Mouse (Mus musculus) lung, postnatal 14 days (tissue): ENCODE data around the gene Rpl6.
"Not testable (repeated sequence)": the region's sequence is repeated elsewhere in the genome, so short reads cannot be mapped to it uniquely, and the experiment has no call there.

Source experiments
- DNase-seq: peaks from one replicate; pipeline ENCODE4 v3.0.0; 2021

Rpl6 gene

GRCm38 (mm10) chr5:121197337-121197736 lies 6.9 kb upstream of the Rpl6 start:
- DNase-seq = no peak

- DNase-seq = no peak
Measured at GRCm38 (mm10) chr5:121198376-121198775, 5.9 kb upstream of the Rpl6 start.

- peak; percentile 46 for DNase-seq
Measured at GRCm38 (mm10) chr5:121201739-121202138, 2.5 kb upstream of the Rpl6 start.

- no peak for DNase-seq
Measured at GRCm38 (mm10) chr5:121202467-121202866, 1.8 kb upstream of the Rpl6 start.

GRCm38 (mm10) chr5:121205537-121206130 lies 1.4 kb downstream of the Rpl6 start:
- not testable (repeated sequence) for DNase-seq

GRCm38 (mm10) chr5:121206540-121206939 lies 2.3 kb downstream of the Rpl6 start:
- no peak for DNase-seq

GRCm38 (mm10) chr5:121206984-121207383 lies 2.7 kb downstream of the Rpl6 start:
- no peak for DNase-seq

GRCm38 (mm10) chr5:121209755-121210600 lies 5.7 kb downstream of the Rpl6 start:
- DNase-seq = no peak

- DNase-seq = no peak
Measured at GRCm38 (mm10) chr5:121210601-121210924, 6.3 kb downstream of the Rpl6 start.

- DNase-seq = no peak
Measured at GRCm38 (mm10) chr5:121212108-121212507, 7.8 kb downstream of the Rpl6 start.

- no peak for DNase-seq
Measured at GRCm38 (mm10) chr5:121214707-121215106, 10.4 kb downstream of the Rpl6 start.

GRCm38 (mm10) chr5:121215380-121216125 lies 11.3 kb downstream of the Rpl6 start:
- peak; percentile 72 for DNase-seq

- no peak for DNase-seq
Measured at GRCm38 (mm10) chr5:121216126-121216446, 11.8 kb downstream of the Rpl6 start.

GRCm38 (mm10) chr5:121216584-121217312 lies 12.5 kb downstream of the Rpl6 start:
- not testable (repeated sequence) for DNase-seq

- no peak for DNase-seq
Measured at GRCm38 (mm10) chr5:121217313-121217634, 13.0 kb downstream of the Rpl6 start.

GRCm38 (mm10) chr5:121219190-121219589 lies 14.9 kb downstream of the Rpl6 start:
- no peak for DNase-seq

GRCm38 (mm10) chr5:121219980-121220731 lies 15.9 kb downstream of the Rpl6 start, which contains the start of gene Hectd4:
TSS of gene Hectd4 (plus strand) at chr5:121220219.
- DNase-seq = peak; percentile 99

- DNase-seq = peak; percentile 21
Measured at GRCm38 (mm10) chr5:121220732-121221301, 16.5 kb downstream of the Rpl6 start.

GRCm38 (mm10) chr5:121221328-121221850 lies 17.1 kb downstream of the Rpl6 start:
- no peak for DNase-seq

GRCm38 (mm10) chr5:121224020-121224419 lies 19.7 kb downstream of the Rpl6 start:
- not testable (repeated sequence) for DNase-seq

- DNase-seq = no peak
Measured at GRCm38 (mm10) chr5:121224856-121225255, 20.6 kb downstream of the Rpl6 start.

GRCm38 (mm10) chr5:121225854-121226253 lies 21.6 kb downstream of the Rpl6 start:
- no peak for DNase-seq
